Mouse (Mus musculus) lung, embryonic 14.5 days (tissue): ENCODE measurements at regions not wholly inside any gene's neighbourhood (a gene's known extent, or its start where the extent isn't known, plus 50 kb on each side); places are given as distances from the start of the nearest gene placed in this dataset.

Experiments used
- ATAC-seq: fragments of 200-750 bp; cut with Nextera tagmentation; 2 replicates; pipeline ENCODE4 v1.8.0; 2017; ENCODE audit warnings: mild to moderate bottlenecking, moderate TSS enrichment, moderate library complexity; ENCODE audit not compliant: insufficient read depth
- DNase-seq: peaks from one replicate; pipeline ENCODE4 v3.0.0-alpha.2; 2015
- H3K27ac ChIP-seq: fragments of 300-500 bp; sonication (generic); 2 replicates; pipeline ENCODE4 v1.5.1; 2014; ENCODE audit warnings: low read depth, mild to moderate bottlenecking, moderate library complexity
- H3K27me3 ChIP-seq: fragments of 300-500 bp; sonication (generic); 2 replicates; pipeline ENCODE4 v1.6.1; 2014; ENCODE audit warnings: low read length, control low read depth; ENCODE audit not compliant: insufficient read depth
- H3K36me3 ChIP-seq: fragments of 300-500 bp; sonication (generic); 2 replicates; pipeline ENCODE4 v1.6.1; 2014; ENCODE audit warnings: control low read depth; ENCODE audit not compliant: insufficient read depth
- H3K4me1 ChIP-seq: fragments of 300-500 bp; sonication (generic); 2 replicates; pipeline ENCODE4 v1.6.1; 2014; ENCODE audit warnings: antibody characterized with exemption, control low read depth; ENCODE audit not compliant: insufficient read depth
- H3K4me2 ChIP-seq: fragments of 300-500 bp; sonication (generic); 2 replicates; pipeline ENCODE4 v1.6.1; 2014; ENCODE audit warnings: mild to moderate bottlenecking
- H3K4me3 ChIP-seq: fragments of 300-500 bp; sonication (generic); 2 replicates; pipeline ENCODE4 v1.5.1; 2014; ENCODE audit warnings: low read depth, low read length
- H3K9ac ChIP-seq: fragments of 300-500 bp; sonication (generic); 2 replicates; pipeline ENCODE4 v1.6.1; 2014
- H3K9me3 ChIP-seq: fragments of 300-500 bp; sonication (generic); 2 replicates; pipeline ENCODE4 v1.6.1; 2016; ENCODE audit warnings: low read depth, low read length, control low read depth
- CTCF ChIP-seq: IDR thresholded peaks from 2 replicates; pipeline ENCODE4 v1.5.1; 2016; ENCODE audit warnings: antibody characterized with exemption, low read depth
- WGBS: fragments of 180-500 bp; shearing (Covaris S2); extraction: QIAGEN DNeasy Blood & Tissue Kit; methylation state at CpG from one replicate; pipeline ENCODE4 v1.1.7; 2014; 5-methylcytosine and 5-hydroxymethylcytosine counted together

GRCm38 (mm10) chr7:113010150-113010549 is 56.4 kb downstream of the Rassf10 start:
- no peaks in the 10 kb centered on the region for H3K27me3 ChIP-seq

GRCm38 (mm10) chr7:113017092-113017755 is 63.5 kb downstream of the Rassf10 start:
- ATAC-seq (peak; percentile 54), DNase-seq (peak; percentile 46)
- Histone ChIP-seq H3K27ac (no peak overlapping the region), H3K4me2 (no peak overlapping the region), H3K36me3 (no peaks in the 10 kb centered on the region), H3K4me1 (peaks cover 5% of the 10 kb centered on the region; the same call in 1 of the 2 replicates), H3K9me3 (no peaks in the 10 kb centered on the region), H3K4me3 (no peak overlapping the region), H3K9ac (no peak overlapping the region), H3K27me3 (no peaks in the 10 kb centered on the region)
- 19% methylated on average over 8 of the region's 8 CpGs for WGBS
- TF ChIP-seq CTCF, result no peak

More at GRCm38 (mm10) chr7:113010150-113010549, 56.4 kb downstream of the Rassf10 start:
- DNase-seq (no peak), ATAC-seq (no peak)
- WGBS, result 92% methylated on average over 1 of the region's 1 CpGs
- no peak overlapping the region for H3K9ac ChIP-seq
- H3K9me3 ChIP-seq, result no peaks in the 10 kb centered on the region
- H3K4me3 ChIP-seq, result no peak overlapping the region
- no peaks in the 10 kb centered on the region for H3K4me1 ChIP-seq
- no peak overlapping the region for H3K27ac ChIP-seq
- TF ChIP-seq CTCF, result no peak
- H3K4me2 ChIP-seq, result no peak overlapping the region
- no peaks in the 10 kb centered on the region for H3K36me3 ChIP-seq

- Histone ChIP-seq H3K9ac (no peak overlapping the region), H3K4me2 (no peak overlapping the region), H3K9me3 (no peaks in the 10 kb centered on the region), H3K27me3 (no peaks in the 10 kb centered on the region), H3K27ac (0 out of 2 replicates have a peak overlapping the region, but pooled peaks have one; percentile 20), H3K4me1 (peaks cover 5% of the 10 kb centered on the region; the same call in 1 of the 2 replicates), H3K4me3 (no peak overlapping the region), H3K36me3 (no peaks in the 10 kb centered on the region)
- 36% methylated on average over 5 of the region's 5 CpGs for WGBS
- TF ChIP-seq CTCF, result no peak
- ATAC-seq, result no peak
- DNase-seq, result peak; percentile 23
These were observed 67.7 kb downstream of the Rassf10 start for GRCm38 (mm10) chr7:113021412-113021811.

- Histone ChIP-seq H3K9ac (no peak overlapping the region), H3K4me2 (no peak overlapping the region), H3K36me3 (no peaks in the 10 kb centered on the region), H3K27me3 (no peaks in the 10 kb centered on the region), H3K27ac (no peak overlapping the region), H3K4me3 (no peak overlapping the region), H3K4me1 (no peaks in the 10 kb centered on the region), H3K9me3 (no peaks in the 10 kb centered on the region)
- TF ChIP-seq CTCF, result no peak
- 23% methylated on average over 2 of the region's 2 CpGs for WGBS
- DNase-seq (no peak), ATAC-seq (no peak)
These were observed 68.8 kb downstream of the Rassf10 start for GRCm38 (mm10) chr7:113022516-113022915.

GRCm38 (mm10) chr7:113025758-113026157 is 72.0 kb downstream of the Rassf10 start:
- Histone ChIP-seq H3K9me3 (no peaks in the 10 kb centered on the region), H3K27ac (no peak overlapping the region), H3K4me2 (no peak overlapping the region), H3K27me3 (no peaks in the 10 kb centered on the region), H3K4me3 (no peak overlapping the region), H3K4me1 (no peaks in the 10 kb centered on the region), H3K9ac (no peak overlapping the region), H3K36me3 (no peaks in the 10 kb centered on the region)
- WGBS, result 90% methylated on average over 1 of the region's 1 CpGs
- no peak for TF ChIP-seq CTCF
- ATAC-seq (no peak), DNase-seq (no peak)

- ATAC-seq, result no peak
- no peaks in the 10 kb centered on the region for H3K9me3 ChIP-seq
- no peak overlapping the region for H3K4me3 ChIP-seq
- no peak for TF ChIP-seq CTCF
- H3K4me1 ChIP-seq, result no peaks in the 10 kb centered on the region
- no peak for DNase-seq
- H3K36me3 ChIP-seq, result no peaks in the 10 kb centered on the region
- no peak overlapping the region for H3K4me2 ChIP-seq
- 71% methylated on average over 10 of the region's 10 CpGs for WGBS
- no peak overlapping the region for H3K27ac ChIP-seq
- H3K27me3 ChIP-seq, result no peaks in the 10 kb centered on the region
- H3K9ac ChIP-seq, result no peak overlapping the region
These were observed 72.7 kb downstream of the Rassf10 start for GRCm38 (mm10) chr7:113026290-113027075.

- no peak for ATAC-seq
- no peak overlapping the region for H3K9ac ChIP-seq
- no peaks in the 10 kb centered on the region for H3K27me3 ChIP-seq
- no peak overlapping the region for H3K4me3 ChIP-seq
- no peak overlapping the region for H3K4me2 ChIP-seq
- DNase-seq, result no peak
- no peak overlapping the region for H3K27ac ChIP-seq
- 56% methylated on average over 5 of the region's 5 CpGs for WGBS
- no peaks in the 10 kb centered on the region for H3K9me3 ChIP-seq
- H3K4me1 ChIP-seq, result no peaks in the 10 kb centered on the region
- no peaks in the 10 kb centered on the region for H3K36me3 ChIP-seq
- TF ChIP-seq CTCF, result no peak
These were observed 73.5 kb downstream of the Rassf10 start for GRCm38 (mm10) chr7:113027125-113027801.
